Mouse (Mus musculus): ENCODE measurements around the gene Prkag3. TPM values are rescaled to one million over a fixed set of nuclear protein-coding genes. Genes with fewer than 3 reads are reported as not detected.

Gene Prkag3
- polyA plus RNA-seq, 1 experiment from 2014 or later, result 0.04 TPM

GRCm38 (mm10) chr1:74695836-74696235 is 53.2 kb downstream of the Prkag3 start:
- Histone ChIP-seq H3K27me3 (ENCODE audit: insufficient read depth, low read length) (no peaks in the 10 kb centered on the region), H3K36me3 (replicated peaks; ENCODE audit: insufficient read depth, low read length) (peaks cover 36% of the 10 kb centered on the region), H3K9me3 (ENCODE audit: low read length) (no peaks in the 10 kb centered on the region), H3K4me2 (ENCODE audit: low read depth, low read length) (no peak overlapping the region), H3K4me1 (ENCODE audit: insufficient read depth) (peaks cover 11% of the 10 kb centered on the region), H3K27ac (ENCODE audit: low read depth) (no peak overlapping the region), H3K9ac (replicated peaks) (no peak overlapping the region), H3K4me3 (ENCODE audit: low read depth, low read length) (no peak overlapping the region)
- no peak for TF ChIP-seq EP300 (IDR thresholded peaks at IDR 0.05; ENCODE audit: low read depth)
- TF ChIP-seq CTCF (IDR thresholded peaks at IDR 0.05; ENCODE audit: low read depth), result no peak
- ATAC-seq (no peak), DNase-seq (no peak)
- WGBS (ENCODE audit: insufficient replicate concordance), result 88% methylated on average over 4 of the region's 4 CpGs

DNA sequence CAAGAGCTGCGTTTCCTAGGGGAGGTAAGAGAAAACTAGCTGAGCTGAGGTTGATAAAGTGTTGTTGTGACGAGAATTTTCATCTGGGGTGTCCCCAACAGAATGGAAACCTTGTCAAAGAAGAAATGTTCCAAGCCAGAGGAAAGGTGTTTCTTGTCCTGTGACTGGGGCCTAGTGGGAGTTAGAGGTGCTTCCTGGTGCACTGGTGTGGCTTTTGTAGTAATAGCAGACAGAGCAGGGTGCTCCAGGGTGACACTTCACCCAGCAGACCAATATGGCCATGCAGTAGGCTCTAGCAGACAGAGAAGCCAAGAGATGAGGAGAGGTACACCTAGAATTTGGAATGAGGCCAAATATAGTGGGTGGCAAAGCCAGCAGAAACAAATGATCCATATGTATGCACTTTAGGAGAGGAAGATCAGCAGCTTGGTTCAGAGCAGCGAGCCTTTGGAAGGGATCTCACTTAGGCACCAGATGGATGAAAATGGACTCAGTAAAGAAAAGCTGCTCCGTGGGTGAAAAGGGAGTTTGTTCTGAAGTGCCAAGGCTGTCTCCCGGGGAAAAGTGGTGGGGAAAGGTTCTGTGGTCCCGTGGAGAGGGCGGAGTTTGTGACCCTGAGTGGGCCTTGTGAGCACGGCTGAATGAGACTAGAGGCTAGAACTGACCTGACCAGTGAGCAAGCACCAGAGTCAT is 55.0 kb downstream of the Prkag3 start:
- H3K36me3 ChIP-seq (replicated peaks; ENCODE audit: insufficient read depth, low read length), result peaks cover 43% of the 10 kb centered on the region
- DNase-seq, result no peak

More for the DNA sequence above, 55.0 kb downstream of the Prkag3 start:
- Histone ChIP-seq H3K27me3 (ENCODE audit: insufficient read depth, low read length) (no peaks in the 10 kb centered on the region), H3K9me3 (ENCODE audit: low read length) (no peaks in the 10 kb centered on the region), H3K4me2 (ENCODE audit: low read depth, low read length) (no peak overlapping the region), H3K4me3 (ENCODE audit: low read depth, low read length) (no peak overlapping the region), H3K9ac (replicated peaks) (no peak overlapping the region), H3K4me1 (ENCODE audit: insufficient read depth) (peaks cover 8% of the 10 kb centered on the region), H3K27ac (ENCODE audit: low read depth) (no peak overlapping the region)
- WGBS (ENCODE audit: insufficient replicate concordance), result 82% methylated on average over 8 of the region's 8 CpGs
- ATAC-seq, result no peak
- TF ChIP-seq EP300 (IDR thresholded peaks at IDR 0.05; ENCODE audit: low read depth) (no peak), CTCF (IDR thresholded peaks at IDR 0.05; ENCODE audit: low read depth) (no peak)

Other genes starting within 250 kb of the Prkag3 start
- 23.2 and 23.3 TPM in 2 replicates for gene Cnot9, start 243.2 kb downstream of the Prkag3 start, polyA plus RNA-seq (2015; fragmentation: Nextera tagmentation; extraction: Ambion mirVana)
- 0.20 and 0.28 TPM in 2 replicates for gene Plcd4, start 206.3 kb downstream of the Prkag3 start, polyA plus RNA-seq (2015; fragmentation: Nextera tagmentation; extraction: Ambion mirVana)
- gene Usp37, start 204.9 kb downstream of the Prkag3 start, polyA plus RNA-seq (2015; fragmentation: Nextera tagmentation; extraction: Ambion mirVana), result 4.9 and 5.4 TPM in 2 replicates
- gene Zfp142, start 161.0 kb downstream of the Prkag3 start, polyA plus RNA-seq (2015; fragmentation: Nextera tagmentation; extraction: Ambion mirVana), result 0.77 and 1.1 TPM in 2 replicates
- 5.2 and 5.8 TPM in 2 replicates for gene Bcs1l, start 160.9 kb downstream of the Prkag3 start, polyA plus RNA-seq (2015; fragmentation: Nextera tagmentation; extraction: Ambion mirVana)
- gene Rnf25, start 147.8 kb downstream of the Prkag3 start, polyA plus RNA-seq (2015; fragmentation: Nextera tagmentation; extraction: Ambion mirVana), result 10.8 and 11.1 TPM in 2 replicates
- gene Stk36, start 147.8 kb downstream of the Prkag3 start, polyA plus RNA-seq (2015; fragmentation: Nextera tagmentation; extraction: Ambion mirVana), result 0.30 and 0.32 TPM in 2 replicates
- 2.4 and 2.5 TPM in 2 replicates for gene Ttll4, start 87.5 kb downstream of the Prkag3 start, polyA plus RNA-seq (2015; fragmentation: Nextera tagmentation; extraction: Ambion mirVana)
- gene Cyp27a1, start 35.6 kb downstream of the Prkag3 start, polyA plus RNA-seq (2015; fragmentation: Nextera tagmentation; extraction: Ambion mirVana), result 30.0 and 31.5 TPM in 2 replicates
- 0.07 and 0.12 TPM in 2 replicates for gene Wnt6, start 22.7 kb upstream of the Prkag3 start, polyA plus RNA-seq (2015; fragmentation: Nextera tagmentation; extraction: Ambion mirVana)
- 0.09 and 0.18 TPM in 2 replicates for gene Wnt10a, start 42.3 kb upstream of the Prkag3 start, polyA plus RNA-seq (2015; fragmentation: Nextera tagmentation; extraction: Ambion mirVana)
- gene Cdk5r2, start 105.7 kb upstream of the Prkag3 start, polyA plus RNA-seq (2015; fragmentation: Nextera tagmentation; extraction: Ambion mirVana), result not detected in 2 replicates
- gene Fev, start 136.2 kb upstream of the Prkag3 start, polyA plus RNA-seq (2015; fragmentation: Nextera tagmentation; extraction: Ambion mirVana), result 0.19 and 0.20 TPM in 2 replicates
- gene Cryba2, start 143.9 kb upstream of the Prkag3 start, polyA plus RNA-seq (2015; fragmentation: Nextera tagmentation; extraction: Ambion mirVana), result not detected in 2 replicates
- not detected in 2 replicates for gene Cfap65, start 186.4 kb upstream of the Prkag3 start, polyA plus RNA-seq (2015; fragmentation: Nextera tagmentation; extraction: Ambion mirVana)
- 1.1 TPM in 2 replicates for gene Ihh, start 202.5 kb upstream of the Prkag3 start, polyA plus RNA-seq (2015; fragmentation: Nextera tagmentation; extraction: Ambion mirVana)

Data from liver, postnatal 0 days (tissue).